Mouse (Mus musculus): ENCODE results near the gene B130006D01Rik. TPM values are rescaled to one million over a fixed set of nuclear protein-coding genes. Genes with fewer than 3 reads are reported as not detected.

Gene B130006D01Rik
- 0.02 TPM in 1 of 2 replicates, not detected in the other for polyA plus RNA-seq (2012; rRNA removed; ENCODE audit: low replicate concordance)

GRCm38 (mm10) chr11:95723287-95723686 lies at the start of gene B130006D01Rik:
TSS of gene B130006D01Rik (plus strand) at chr11:95723587.

GRCm38 (mm10) chr11:95712563-95713224 lies 10.7 kb upstream of the B130006D01Rik start, which contains the start of gene Zfp652:
TSS of gene Zfp652 (plus strand) at chr11:95712673.

Other genes with a start within 250 kb of the B130006D01Rik start
- gene Nxph3, start 209.0 kb upstream of the B130006D01Rik start, polyA plus RNA-seq (2012; rRNA removed; ENCODE audit: low replicate concordance): 0.36 and 0.45 TPM in 2 replicates
- gene Ngfr, start 135.9 kb upstream of the B130006D01Rik start, polyA plus RNA-seq (2012; rRNA removed; ENCODE audit: low replicate concordance): 5.6 and 8.4 TPM in 2 replicates
- 79.3 and 118 TPM in 2 replicates for gene Phb, start 56.6 kb upstream of the B130006D01Rik start, polyA plus RNA-seq (2012; rRNA removed; ENCODE audit: low replicate concordance)
- 20.0 TPM in 2 replicates for gene Zfp652, start 10.9 kb upstream of the B130006D01Rik start, polyA plus RNA-seq (2012; rRNA removed; ENCODE audit: low replicate concordance)
- 448 and 683 TPM in 2 replicates for gene Phospho1, start 100.9 kb downstream of the B130006D01Rik start, polyA plus RNA-seq (2012; rRNA removed; ENCODE audit: low replicate concordance)
- 0.74 and 4.5 TPM in 2 replicates for gene Gngt2, start 113.6 kb downstream of the B130006D01Rik start, polyA plus RNA-seq (2012; rRNA removed; ENCODE audit: low replicate concordance)
- 37.9 and 75.9 TPM in 2 replicates for gene Abi3, start 118.9 kb downstream of the B130006D01Rik start, polyA plus RNA-seq (2012; rRNA removed; ENCODE audit: low replicate concordance)
- gene B4galnt2, start 191.3 kb downstream of the B130006D01Rik start, polyA plus RNA-seq (2012; rRNA removed; ENCODE audit: low replicate concordance): 60.2 and 69.6 TPM in 2 replicates

All from duodenum, adult 2 months (tissue).